Mouse (Mus musculus) adrenal gland, adult 2 months (tissue): Measurements from ENCODE around the gene Cpt2. TPM values are rescaled to one million over a fixed set of nuclear protein-coding genes. Genes with fewer than 3 reads are reported as not detected.

Source experiments
- DNase-seq: peaks from one replicate; pipeline ENCODE4 v3.0.0; 2021
- polyA plus RNA-seq: library from polyadenylated mRNA; depleted of rRNA; stranded (reverse); fragments of >200 nt; gene quantifications from 2 replicates; pipeline ENCODE4 v1.2.3, GENCODE M21; 2012; rRNA removed
- total RNA-seq, 2 experiments: library from RNA; stranded (reverse); gene quantifications; 2 replicates each; pipeline ENCODE4 v1.2.3; 2021

Gene Cpt2
- total and polyA plus RNA-seq, 3 experiments, result 231 to 475 (median 235) TPM

GRCm38 (mm10) chr4:107921152-107921695 lies 2.2 kb downstream of the Cpt2 start:
- peak; percentile 82 for DNase-seq

DNA sequence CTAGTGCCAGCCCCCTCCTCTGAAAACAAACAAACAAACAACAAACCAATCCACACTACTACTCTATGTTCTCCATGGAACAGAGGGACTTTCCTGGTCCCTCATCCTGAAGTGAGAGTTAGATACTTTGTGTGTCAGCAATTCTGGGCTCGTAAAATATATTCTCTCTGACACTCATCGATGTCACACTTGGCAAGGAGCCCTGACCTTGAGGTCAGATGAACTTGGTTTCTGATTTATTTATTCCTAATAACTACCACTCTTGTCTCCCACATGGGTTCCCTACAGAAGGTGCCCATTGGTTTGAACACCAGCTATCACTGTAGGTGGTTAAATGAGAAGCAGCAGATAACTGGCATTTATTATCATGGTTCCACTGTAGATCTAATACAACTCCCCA lies 3.1 kb downstream of the Cpt2 start:
- DNase-seq, result peak; percentile 78

- DNase-seq, result no peak
These were observed 13.4 kb downstream of the Cpt2 start for GRCm38 (mm10) chr4:107910020-107910419.

DNA sequence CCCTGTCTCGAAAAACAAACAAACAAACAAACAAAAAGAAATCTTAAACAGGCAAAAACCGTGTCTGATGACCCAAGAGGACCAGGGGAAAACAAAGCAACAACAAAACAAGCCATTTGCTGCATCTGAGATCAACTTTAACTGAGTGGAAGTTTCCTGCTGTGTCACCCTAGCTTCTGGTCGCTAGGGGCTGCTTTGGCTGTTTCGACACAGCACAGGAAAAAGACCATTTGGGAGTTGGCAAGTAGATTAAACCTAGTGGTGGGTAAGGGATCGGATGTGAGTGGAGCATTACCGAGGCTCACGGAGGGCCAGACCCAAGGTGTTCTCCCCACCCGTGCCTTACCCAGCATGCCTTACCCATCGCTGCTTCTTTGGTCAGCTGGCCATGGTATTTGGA lies 16.8 kb downstream of the Cpt2 start:
- DNase-seq, result no peak

- no peak for DNase-seq
These were observed 19.2 kb downstream of the Cpt2 start for GRCm38 (mm10) chr4:107904252-107904651.

GRCm38 (mm10) chr4:107900206-107900605 lies 23.2 kb downstream of the Cpt2 start:
- peak; percentile 23 for DNase-seq

GRCm38 (mm10) chr4:107899211-107899927 lies 24.0 kb downstream of the Cpt2 start:
- DNase-seq, result no peak

GRCm38 (mm10) chr4:107892663-107893062 lies 30.7 kb downstream of the Cpt2 start:
- no peak for DNase-seq

DNA sequence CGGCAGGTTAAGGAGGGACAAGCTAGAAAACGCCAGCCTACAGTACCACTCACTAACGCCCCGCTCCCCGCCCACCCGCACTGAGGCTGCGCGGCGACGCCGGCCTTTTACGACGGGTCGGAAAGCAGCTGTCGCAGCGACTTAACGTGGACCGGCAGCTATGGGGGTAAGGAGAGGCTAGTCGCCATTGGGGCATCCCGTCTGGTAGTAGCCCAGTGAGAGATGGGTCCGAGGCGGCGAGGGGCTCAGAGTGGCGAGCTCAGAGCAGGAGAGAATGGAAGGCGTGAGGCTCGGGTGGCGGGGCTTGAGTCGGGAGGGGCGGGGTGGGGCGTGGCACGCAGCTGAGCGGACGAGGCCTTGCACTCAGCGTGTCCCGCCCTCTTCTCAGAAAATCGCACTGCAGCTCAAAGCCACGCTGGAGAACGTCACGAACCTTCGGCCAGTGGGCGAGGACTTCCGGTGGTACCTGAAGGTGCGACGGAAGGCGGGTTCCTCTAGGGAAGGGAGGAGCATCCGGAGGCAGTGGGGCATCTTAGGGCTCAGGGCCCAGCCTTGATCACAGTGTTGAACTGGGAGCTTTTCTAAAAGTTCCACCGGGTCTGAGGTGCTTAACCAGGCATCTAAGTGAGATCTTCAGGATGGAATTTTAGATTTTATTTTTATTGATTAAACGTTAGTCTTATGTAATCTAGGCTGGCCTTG lies 33.5 kb downstream of the Cpt2 start, which contains the start of gene 0610037L13Rik:
Gene 0610037L13Rik, plus strand, starts transcription at position 83 of the 702 bp plus-strand sequence.
- peak; percentile 96 for DNase-seq

DNA sequence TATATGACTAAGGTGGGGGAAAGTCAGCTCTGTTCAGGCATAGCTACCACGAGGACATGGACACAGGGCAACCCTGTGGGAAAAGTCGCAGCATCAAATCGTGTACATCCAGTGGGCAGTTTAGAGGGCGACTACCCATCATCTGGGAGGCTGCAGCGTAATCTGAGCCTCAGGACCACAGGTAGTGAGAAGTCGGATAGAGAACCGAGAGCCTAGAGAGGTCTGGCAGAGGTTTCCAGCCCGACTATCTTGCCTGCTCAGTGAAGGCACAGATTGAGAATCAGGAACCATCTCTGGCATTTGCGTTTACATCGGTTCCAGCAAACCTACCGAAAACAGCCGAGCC lies 34.1 kb downstream of the Cpt2 start:
- no peak for DNase-seq

- DNase-seq, result no peak
These were observed 37.0 kb downstream of the Cpt2 start for GRCm38 (mm10) chr4:107886371-107886770.

- no peak for DNase-seq
These were observed 41.8 kb downstream of the Cpt2 start for GRCm38 (mm10) chr4:107881631-107882030.

DNA sequence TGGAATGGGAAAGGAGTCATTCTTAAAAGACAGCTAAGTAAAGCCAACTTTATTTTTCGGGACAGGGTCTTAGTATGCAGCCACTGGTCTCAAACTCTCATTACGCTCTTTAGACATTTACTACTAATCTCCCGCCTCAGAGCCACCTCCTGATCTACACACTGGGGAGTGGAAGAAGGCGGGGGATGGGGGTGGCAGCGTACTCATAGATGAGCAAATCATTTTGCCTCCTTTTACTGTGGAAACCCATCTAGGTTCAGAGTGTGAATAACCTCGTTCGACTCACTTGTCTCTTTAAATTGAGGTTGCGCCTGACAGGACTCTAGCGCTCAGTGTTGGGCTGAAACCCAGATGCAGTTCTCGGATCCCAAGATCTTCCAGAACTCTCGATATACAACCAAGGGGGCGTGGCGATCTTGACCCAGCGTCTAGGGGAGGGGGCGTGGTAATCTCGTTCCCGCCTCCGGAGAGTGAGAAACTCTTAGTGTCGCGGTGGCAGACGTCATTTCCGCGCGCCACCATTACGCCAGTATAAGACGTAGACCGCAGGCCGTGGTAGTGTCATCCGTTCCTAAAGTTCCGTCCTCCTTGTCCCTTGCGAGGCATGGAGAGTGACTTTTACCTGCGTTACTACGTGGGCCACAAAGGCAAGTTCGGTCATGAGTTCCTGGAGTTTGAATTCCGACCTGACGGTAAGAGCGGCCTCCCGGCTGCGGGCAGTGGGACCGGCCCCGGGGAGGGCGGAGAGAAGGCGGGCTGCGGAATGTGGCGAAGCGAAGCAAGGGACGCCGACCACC lies 44.0 kb downstream of the Cpt2 start, which contains the start of gene Magoh:
Gene Magoh, plus strand, starts transcription at position 502 of the 797 bp plus-strand sequence.
- DNase-seq, result peak; percentile 97

DNA sequence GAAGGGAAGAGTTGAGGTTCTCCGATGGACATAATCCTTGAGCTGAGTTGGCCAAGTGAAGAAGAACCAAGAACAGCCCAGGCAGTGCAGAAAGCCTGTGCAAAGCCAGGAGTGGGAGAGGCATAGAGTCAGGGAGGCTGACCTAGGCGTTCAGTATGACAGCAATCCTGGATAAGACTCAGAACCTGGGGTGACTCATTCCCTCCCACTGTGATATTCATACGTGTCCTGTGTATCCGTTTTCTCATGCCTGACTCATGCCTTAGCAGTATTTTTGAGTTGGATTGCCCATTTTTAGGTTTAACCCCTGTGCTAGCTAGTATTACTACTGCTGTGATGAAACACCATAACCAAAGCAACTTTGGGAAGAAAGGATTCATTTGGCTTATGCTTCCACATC lies 58.5 kb downstream of the Cpt2 start:
- DNase-seq, result peak; percentile 23

DNA sequence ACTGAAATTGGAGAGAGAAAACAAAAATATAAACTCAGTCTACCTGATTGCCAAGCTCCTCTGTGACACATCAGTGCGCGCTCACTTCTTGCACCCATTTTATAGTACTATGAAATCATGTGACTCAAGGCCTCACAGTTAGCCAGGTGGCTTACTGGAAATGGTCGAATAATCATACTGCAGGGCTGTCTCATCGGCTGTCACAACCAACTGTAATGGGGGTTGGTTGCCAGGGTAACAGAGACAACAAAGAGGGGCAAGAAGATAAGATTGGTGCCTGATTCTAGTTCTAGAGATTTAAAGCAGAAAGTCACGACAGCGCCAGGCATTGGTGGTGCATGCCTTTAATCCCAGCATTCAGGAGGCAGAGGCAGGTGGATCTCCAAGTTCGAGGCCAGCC lies 64.4 kb downstream of the Cpt2 start:
- DNase-seq, result no peak

DNA sequence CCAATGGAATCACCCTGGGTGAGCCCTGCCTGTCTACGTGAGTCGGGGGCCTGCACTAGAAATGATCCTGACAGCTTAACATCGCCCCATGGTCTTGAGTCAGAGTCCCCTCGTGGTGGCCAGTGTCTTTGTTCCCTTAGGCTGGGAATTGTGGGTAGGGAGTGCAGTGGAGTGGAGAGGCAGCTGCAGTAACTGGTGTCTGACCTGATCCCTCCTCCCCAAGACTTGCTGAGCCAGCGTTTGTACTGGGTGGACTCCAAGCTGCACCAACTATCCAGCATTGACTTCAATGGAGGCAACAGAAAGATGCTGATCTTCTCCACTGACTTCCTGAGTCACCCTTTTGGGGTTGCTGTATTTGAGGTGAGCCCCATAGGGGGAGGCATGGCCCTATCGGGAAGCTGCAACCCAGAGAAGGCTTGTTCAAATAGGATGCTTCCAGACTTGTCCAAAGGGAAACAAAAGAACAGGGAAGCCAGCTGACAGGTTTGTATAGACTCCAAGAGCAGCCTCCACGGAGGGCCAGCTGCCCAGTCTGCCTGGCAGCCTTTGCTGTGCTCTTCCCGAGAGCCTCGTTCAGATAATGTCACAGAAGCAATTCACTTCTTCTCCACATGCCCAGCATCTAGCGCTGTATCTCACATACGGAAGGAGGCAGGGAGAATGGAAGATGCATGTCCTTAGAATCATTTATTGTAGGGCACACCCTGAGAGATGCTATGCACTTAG lies 66.3 kb downstream of the Cpt2 start:
- DNase-seq, result no peak

Other genes starting within 250 kb of the Cpt2 start
- not detected for gene Dmrtb1, start 239.4 kb downstream of the Cpt2 start, total RNA-seq
- gene Dmrtb1, start 239.4 kb downstream of the Cpt2 start, polyA plus RNA-seq, result not detected in 2 replicates
- gene Lrp8, start 121.3 kb downstream of the Cpt2 start, total RNA-seq, result 1 to 10 TPM; 9.5 to 9.8 TPM
- gene Lrp8, start 121.3 kb downstream of the Cpt2 start, polyA plus RNA-seq, result 14.0 and 15.9 TPM in 2 replicates
- gene Magoh, start 43.9 kb downstream of the Cpt2 start, total RNA-seq, result 10 to 100 TPM; 70.2 to 77.2 TPM
- gene Magoh, start 43.9 kb downstream of the Cpt2 start, polyA plus RNA-seq, result 15.2 and 17.8 TPM in 2 replicates
- gene 0610037L13Rik, start 33.8 kb downstream of the Cpt2 start, total RNA-seq, result 10 to 100 TPM; 74.1 to 77.3 TPM
- gene 0610037L13Rik, start 33.8 kb downstream of the Cpt2 start, polyA plus RNA-seq, result 12.9 and 16.2 TPM in 2 replicates
- under 1 TPM; 0.20 to 0.48 TPM for gene Slc1a7, start 44.7 kb upstream of the Cpt2 start, total RNA-seq
- 0.20 and 0.22 TPM in 2 replicates for gene Slc1a7, start 44.7 kb upstream of the Cpt2 start, polyA plus RNA-seq
- gene Podn, start 172.8 kb upstream of the Cpt2 start, total RNA-seq, result 10 to 100 TPM in 1 of 2 experiments, 1 to 10 TPM in 1; 8.0 to 17.4 TPM
- gene Podn, start 172.8 kb upstream of the Cpt2 start, polyA plus RNA-seq, result 17.6 and 21.9 TPM in 2 replicates
- gene Scp2, start 221.4 kb upstream of the Cpt2 start, total RNA-seq, result 100 to 1,000 TPM; 265 to 443 TPM
- gene Scp2, start 221.4 kb upstream of the Cpt2 start, polyA plus RNA-seq, result 70.2 and 70.8 TPM in 2 replicates
- gene Echdc2, start 241.8 kb upstream of the Cpt2 start, total RNA-seq, result 10 to 100 TPM; 23.0 to 26.4 TPM
- gene Echdc2, start 241.8 kb upstream of the Cpt2 start, polyA plus RNA-seq, result 82.2 and 91.8 TPM in 2 replicates